Mouse (Mus musculus): ENCODE measurements around the gene Glo1. TPM values are rescaled to one million over a fixed set of nuclear protein-coding genes. Genes with fewer than 3 reads are reported as not detected.

Glo1 gene
- total RNA-seq, 2 experiments from 2014 or later: 151 TPM

DNA sequence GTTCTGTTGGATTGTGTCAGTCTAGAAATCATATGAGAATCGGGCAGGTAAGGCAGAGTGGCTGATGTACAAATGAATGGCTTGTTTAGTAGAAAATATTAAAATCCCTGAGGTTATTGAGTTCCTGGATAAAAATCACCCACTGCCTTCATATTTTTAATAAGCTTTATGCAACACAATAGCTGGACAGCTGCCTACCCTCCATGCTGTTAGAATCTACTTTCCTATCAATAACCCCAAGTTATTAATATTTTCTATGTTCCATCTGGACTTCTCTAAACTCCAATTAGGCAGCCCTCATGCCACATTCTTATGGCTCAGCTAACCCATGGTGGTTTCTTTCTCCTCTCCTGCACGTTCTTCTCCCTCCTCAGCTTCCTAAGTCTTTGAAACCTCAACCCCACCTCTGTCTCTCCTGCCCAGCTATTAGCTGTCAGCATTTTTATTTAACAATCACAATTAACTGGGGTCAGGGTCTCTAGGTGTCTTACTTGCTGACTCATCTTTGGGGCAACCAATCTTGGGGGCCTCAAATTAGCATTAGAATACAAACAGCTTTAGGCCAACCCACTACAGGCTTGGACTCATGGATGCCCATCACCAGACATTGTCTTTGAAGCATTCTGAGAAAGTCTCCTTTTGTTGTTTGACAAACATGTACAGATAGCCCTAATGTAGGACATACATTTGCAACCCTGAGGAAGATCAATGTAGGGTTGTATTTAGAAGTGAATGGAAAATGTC, 43.2 kb downstream of the Glo1 start:
- intact Hi-C loops (cut with DNase I): no loop called here
- DNase-seq: no peak

DNA sequence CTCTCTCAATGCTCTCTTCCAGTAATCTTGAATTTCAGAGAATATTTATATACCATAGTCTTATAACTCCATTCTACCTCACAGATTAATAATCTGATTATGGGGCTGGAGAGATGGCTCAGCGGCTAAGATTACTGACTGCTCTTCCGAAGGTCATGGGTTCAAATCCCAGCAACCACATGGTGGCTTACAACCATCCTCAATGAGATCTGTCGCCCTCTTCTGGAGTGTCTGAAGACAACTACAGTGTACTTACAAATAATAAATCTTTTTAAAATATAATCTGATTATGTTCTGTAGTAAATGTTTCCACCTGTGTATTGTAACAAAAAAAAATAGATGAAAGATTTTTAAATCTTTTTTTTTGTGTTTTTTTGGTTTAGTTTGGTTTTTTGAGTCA, 44.4 kb downstream of the Glo1 start:
- intact Hi-C loops (cut with DNase I): no loop called here
- DNase-seq: no peak

DNA sequence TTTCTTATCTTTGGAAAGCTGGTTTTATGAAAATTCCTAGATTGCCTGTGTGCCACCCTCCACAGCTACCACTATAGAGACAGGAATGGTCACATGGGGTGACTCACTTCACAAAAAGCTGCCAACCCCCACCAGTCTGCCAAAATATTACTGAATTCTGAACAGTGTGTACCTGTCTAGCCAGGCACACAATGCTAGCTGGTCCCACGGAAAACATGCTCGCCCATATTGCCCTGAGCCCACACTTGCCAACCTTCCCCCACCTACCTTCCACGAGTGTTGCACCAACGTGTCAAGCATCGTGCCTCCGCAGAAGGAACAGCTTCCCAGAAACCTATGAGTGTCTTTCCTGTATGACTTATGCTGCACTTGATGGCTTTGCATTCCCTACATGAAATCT, 45.5 kb downstream of the Glo1 start:
- no peak for DNase-seq
- intact Hi-C loops (cut with DNase I): no loop called here

DNA sequence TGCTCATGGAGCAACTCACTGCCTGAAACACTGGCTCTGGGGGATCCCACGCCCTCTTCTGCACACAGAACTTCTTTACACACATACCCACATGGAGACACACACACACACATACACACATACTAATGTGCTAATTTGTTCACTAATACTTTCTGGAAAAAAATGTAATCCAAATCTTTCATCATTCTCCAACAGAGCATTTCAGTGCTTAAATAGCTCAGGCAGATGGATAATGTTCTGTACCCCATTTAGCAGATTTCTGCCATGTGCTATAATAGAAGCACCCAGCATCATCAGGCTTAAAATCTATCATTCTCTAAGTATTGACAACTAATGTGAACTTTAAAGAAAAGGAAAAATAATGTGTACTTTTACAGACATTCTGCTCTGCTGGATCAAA, 45.9 kb downstream of the Glo1 start:
- DNase-seq: no peak
- intact Hi-C loops (cut with DNase I): no loop called here

DNA sequence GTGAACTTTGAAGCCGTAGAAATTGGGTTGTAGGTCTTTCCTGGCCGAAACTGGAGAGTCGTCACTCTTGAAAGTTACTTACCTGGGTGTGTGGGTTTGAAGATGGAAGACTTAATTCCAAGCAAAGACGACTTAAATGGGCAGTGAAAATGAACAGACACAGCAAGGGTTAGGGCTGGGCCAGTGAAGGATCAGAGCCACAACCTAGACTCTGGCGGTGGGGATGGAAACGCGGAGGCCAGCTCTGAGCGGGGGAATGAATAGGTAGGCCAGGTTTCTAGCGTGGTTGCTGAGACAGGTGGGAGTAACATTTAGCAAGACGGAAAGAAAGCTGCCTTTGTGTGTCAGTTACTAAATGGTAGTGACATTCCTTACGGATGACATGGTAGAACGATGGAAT, 49.7 kb downstream of the Glo1 start:
- intact Hi-C loops (cut with DNase I): no loop called here
- DNase-seq: no peak

DNA sequence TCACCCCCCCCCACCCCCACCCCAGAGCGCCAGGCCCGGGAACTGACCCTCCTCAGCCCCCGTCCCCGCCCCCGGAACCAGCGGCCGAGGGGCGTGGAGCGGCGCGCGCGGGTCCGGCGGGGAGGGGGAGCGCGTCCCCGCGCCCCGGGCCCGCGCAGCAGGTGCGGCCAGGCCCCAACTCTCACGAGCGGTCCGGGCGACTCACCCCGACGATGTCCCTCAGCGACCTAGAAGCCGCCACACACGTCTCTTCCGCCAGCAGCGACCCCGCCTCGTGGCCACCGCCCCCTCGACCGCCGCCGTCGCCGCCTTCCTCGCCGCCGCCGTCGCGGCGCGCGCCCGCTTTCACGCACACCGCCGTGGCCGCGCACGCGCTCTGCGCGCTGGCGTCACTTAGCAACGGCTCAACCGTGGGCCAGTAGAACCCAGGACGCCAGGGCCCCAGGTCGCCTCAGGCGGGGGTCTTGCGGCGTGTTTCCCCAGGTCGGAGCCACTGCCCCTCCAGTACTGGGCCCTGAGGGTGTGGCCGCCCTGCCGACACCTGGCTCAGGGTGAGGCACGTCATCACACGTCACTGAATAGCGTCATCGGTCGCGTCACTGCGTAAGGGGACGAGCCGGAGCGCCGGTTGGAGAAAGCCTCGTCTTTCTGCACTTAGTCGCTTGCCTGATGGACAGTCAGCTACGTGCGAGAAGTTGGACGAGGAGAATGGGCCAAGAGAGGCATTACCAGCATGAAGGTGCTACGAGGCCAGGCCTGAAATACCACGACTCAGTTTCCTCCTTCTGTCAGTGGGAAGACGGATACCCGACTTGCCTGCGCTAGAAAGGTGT, 50.5 kb downstream of the Glo1 start, which contains the start of gene Btbd9:
Gene Btbd9 (minus strand): TSS at position 548 of the 833 bp plus-strand sequence.
- intact Hi-C loops (cut with DNase I): no loop called here

DNA sequence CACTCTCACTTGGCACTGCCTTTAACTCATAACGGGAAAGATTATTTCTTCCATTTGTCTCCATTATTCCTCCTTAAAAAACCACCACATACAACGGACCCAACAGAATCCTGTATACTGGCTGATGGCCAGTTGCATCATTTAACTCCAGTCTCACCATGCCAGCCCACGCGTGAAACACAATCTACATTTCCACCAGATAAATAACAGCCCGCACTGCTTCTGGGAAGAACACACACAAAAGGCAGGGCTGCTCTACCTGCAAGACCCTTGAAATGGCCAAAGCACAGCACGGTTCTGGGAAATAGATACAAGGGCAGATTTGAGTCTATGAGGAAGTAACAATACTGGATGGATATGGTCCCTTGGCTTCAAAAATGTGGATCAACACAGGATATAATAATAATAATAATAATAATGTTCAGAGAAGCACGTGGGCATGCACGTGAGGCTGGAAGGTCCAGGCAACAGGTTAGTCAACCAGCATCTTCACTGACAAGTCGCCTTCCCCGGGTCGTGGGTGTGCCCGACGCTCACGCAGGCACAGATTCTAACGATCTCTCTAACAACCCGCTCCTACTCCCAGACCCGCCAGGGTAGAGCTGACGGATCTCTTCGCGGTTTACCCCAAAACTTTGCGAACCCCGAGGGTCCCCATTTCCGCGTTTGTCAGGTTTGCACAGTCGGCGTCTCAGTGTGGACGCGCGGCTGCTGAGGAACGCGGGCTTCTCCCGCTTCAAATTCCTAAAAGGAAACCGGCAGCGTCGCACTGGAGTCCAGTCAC, 51.4 kb downstream of the Glo1 start:
- intact Hi-C loops (cut with DNase I): no loop called here

More for the DNA sequence above, 50.5 kb downstream of the Glo1 start, which contains the start of gene Btbd9:
- DNase-seq: peak; percentile 87 to 97

DNA sequence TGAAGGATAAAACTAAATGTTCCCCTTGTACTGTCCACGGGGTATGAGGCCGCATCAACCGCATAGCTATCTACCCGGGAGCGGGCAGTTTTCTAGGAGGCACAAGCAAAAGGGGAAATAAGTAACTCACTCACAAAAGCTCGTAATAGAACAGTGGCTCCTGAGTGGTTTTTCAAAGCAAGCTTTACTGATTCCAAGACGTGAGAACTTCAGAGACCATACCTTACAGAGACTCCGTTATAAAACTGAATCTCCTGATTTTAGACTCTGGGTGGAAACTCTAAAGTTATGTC, 51.9 kb downstream of the Glo1 start:
- intact Hi-C loops (cut with DNase I): no loop called here
- no peak for DNase-seq

More for the DNA sequence above, 51.4 kb downstream of the Glo1 start:
- DNase-seq: peak in 1 of 2 experiments; percentile 51

DNA sequence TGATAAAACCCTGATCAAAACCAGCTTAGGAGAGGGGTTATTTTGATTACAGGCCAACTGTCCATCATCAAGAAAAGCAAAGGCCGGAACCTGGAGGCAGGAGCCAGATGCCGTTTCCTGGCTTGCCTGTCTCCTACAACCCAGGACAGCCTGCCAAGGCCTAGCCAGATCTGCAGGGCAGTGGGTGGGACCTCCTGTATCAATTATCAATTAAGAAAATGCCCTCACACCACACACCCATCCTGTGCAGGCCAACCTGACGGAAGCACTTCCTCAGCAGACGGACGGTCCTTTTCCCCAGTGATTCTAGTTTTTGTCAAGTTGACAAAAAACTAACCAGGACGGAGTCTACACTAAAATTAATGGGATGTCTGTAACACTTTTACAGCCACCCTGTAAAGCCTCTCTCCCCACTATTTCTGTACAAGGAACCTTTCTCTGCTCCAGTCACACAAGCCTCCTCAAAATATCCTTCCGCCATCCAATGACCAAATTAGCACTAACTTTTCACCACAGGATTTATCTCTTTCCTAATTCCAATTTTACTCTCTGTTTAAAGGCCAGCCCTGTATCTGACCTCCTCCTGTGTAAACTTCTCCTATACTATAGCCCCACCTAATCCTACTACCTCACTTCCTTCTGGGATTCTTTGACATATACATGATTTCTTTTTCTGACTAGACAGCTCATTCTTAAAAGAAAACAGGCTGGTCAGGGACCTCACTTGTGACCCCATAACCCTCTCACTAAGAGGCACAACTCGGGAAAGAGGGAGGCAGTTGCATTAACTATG, 52.5 kb downstream of the Glo1 start:
- intact Hi-C loops (cut with DNase I): no loop called here
- no peak for DNase-seq

DNA sequence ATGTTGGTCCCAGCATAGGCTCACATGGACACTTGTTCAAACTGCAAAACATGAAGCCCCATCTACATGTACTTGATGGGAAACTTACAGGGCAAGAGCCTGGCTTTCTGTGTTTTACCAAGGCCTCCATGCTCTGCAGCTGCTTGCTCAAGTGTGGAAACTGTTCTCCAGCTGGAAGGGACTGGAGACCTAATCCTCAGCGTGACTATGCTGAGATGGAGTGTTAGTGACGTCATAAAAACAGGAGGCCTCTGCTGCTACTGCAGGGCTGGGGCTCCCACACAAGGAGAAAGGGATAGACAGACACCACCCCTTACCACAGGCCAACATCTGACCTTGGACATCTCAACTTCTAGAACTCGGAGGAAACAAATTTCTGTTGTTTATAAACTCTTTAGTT, 55.7 kb downstream of the Glo1 start:
- intact Hi-C loops (cut with DNase I): no loop called here
- DNase-seq: no peak

DNA sequence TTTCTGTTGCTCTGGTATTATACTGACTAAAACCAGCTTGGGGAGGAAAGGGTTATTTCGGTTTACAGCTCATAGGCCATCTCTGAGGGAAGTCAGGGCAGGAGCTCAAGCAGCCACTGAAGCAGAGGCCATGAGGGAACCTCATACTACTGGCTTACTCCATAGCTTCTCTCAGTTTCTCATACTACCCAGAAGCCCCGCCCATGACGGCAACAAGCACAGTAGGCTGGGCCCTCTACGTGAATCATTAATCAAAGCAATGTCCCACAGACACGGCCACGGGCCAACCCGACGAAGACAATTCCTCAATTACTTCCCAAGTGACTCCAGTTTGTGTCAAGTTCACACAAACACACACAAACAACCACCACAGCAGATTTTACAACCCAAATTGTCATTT, 56.5 kb downstream of the Glo1 start:
- intact Hi-C loops (cut with DNase I): no loop called here

DNA sequence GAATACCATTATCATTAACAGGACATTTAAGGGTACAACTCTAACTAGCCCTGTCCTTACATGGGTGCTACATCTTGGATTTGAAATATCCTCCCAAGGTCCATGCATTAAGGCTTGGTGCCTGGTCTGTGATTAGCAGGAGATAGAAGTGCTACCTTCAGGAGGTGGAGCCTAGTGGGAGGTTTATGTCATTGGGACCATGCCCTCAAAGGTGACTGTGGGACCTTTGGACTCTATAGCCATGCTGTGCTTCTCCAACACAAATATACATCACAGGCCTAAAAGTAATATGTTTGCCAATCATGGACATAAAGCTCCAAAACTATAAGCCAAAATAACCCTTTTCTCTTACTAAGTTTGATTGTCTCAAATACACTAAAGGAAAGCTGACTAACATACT, 58.2 kb downstream of the Glo1 start:
- DNase-seq: no peak
- intact Hi-C loops (cut with DNase I): no loop called here

More for the DNA sequence above, 56.5 kb downstream of the Glo1 start:
- no peak for DNase-seq

DNA sequence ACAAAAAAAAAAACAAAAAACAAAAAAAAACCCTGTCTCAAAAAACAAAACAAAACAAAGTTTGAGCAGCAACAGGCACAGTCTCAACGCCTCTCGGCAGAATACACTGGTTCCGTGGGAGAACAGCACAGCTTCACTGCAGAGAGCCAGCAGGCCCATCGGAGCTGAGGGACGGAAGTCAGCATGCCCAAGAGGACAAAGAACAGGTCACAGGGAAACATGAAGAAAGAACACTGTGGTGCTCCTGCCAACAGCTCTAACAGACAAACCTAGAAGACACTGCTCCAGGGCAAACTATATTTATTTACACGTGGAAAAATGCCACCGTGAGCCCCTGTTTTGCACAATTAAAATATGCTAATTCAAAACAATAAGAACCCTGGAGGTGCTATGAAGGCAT, 61.7 kb downstream of the Glo1 start:
- no peak for DNase-seq
- intact Hi-C loops (cut with DNase I): no loop called here

DNA sequence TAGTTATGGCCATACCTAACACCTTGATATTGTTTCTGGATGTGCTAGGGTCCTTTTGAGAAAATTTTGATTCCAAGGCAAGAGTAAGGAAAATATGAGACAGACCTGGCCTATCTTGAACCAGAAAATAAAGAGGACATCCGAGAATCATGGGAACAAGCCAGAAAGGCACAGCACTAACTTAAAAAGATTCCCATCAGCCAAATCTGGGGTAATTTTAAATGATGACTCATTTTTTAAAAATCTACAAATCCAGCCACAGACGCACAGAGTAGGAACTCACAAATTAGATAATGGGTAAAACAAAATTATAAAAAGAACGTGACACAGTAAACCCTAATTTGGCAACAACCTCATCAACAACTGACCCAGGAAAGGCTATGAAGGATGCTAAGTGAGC, 62.3 kb downstream of the Glo1 start:
- intact Hi-C loops (cut with DNase I): no loop called here
- no peak for DNase-seq

DNA sequence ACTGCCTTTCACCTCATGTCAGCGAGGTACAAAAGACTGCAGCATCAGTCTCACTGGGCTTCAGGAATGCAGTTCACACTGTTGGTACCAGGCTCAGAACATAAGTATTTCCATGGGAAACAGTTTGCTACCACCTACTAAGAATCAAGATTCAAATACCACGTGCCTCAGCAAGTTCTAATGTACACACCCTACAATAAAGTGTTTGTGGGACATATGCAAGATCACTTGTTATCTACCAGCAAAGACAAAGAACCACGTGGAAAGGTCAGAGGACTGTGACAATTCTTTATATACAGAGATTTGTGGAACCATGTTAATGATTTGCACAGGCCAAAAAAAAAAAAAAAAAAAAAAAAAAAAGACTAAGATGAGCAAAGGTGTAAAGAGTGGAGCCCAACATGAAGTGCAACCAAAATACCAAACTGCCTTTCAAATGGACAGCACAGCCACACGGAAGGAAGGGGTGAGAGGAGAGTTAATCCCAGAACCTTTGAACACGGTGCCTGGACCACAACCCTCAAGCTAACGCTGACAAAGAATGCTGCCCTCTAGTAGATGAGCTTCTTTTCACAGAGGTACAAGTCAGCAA, 63.1 kb downstream of the Glo1 start:
- DNase-seq: no peak
- intact Hi-C loops (cut with DNase I): no loop called here

DNA sequence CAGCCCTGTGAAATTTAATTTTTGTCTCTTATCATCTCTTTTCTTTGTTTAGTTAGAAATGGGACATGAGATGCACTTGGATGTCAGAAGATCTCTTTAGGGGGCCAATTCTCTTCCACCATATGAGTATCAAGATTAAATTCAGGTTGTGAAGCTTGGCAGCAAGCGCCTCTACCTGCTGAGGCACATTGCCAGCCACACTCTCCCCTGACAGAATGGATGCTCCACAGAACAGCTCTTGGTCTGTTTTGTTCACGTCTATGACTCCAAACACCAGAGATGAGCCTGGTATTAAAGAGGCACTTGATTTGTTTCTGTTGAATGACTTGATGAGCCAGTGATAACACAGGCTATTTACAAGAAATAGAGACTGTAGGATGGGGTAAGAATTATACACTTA, 63.9 kb downstream of the Glo1 start:
- intact Hi-C loops (cut with DNase I): no loop called here
- no peak for DNase-seq

DNA sequence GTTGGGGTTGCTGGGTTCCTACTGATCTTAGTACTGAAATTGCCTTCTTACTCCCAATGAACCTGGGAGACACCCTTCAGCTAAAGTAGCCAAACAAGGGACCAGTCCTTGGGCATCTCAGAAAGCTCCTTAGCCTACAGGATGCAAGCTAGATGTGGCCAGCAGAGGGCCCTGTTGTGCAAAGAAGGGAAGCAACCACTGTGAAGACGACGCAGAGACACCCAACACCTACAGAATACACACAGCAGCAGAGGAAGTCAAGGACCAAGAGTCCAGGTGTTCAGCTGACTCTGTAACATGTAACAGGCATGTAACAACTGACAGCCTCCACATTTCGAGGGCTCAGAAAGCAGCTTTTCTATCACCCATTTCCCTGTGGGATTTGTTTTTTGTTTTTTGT, 67.1 kb downstream of the Glo1 start:
- intact Hi-C loops (cut with DNase I): loop anchor here (1.0 kb wide), 1 partner anchor 32 kb away; no protein-coding TSS in a partner anchor
- DNase-seq: peak; percentile 44 to 56

DNA sequence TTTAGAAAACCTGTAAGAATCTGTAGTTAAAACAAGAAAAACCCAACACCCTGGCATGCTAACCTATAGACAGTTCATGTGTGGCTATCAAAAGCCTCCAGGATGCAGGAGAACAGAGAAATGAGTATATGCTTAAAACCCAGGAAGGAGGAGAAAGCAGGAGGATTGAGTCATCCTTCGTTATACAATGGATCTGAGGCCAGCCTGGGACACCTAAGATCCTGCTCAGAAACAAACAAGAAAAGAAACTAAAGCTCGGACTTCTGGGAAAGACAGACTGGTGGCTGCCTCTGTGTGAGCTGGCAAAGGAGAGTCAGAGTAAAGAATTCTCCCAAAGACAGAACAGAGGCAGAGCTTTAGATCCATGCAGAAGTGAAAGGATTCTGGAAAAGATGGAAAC, 68.0 kb downstream of the Glo1 start:
- intact Hi-C loops (cut with DNase I): loop anchor here (1.0 kb wide), 1 partner anchor 33 kb away; no protein-coding TSS in a partner anchor
- DNase-seq: no peak

DNA sequence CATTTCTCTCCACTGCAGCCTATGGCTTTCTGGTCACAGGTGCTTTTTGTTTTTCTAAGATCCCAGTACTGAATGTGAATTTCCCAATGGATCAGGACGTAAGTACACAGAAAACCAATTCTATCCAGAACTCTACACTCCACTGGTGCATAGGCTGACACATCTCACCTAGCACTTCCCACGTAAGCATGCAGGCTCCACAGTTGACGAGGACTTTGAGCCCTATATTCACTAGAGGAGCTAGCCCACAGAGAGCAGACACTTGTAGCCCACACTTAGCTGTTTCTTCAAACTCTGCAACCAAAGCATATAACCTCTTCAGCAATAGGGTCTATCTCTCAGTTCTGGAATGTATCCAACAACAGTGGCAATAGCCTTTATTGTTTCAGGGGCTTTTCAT, 70.2 kb downstream of the Glo1 start:
- no peak for DNase-seq
- intact Hi-C loops (cut with DNase I): no loop called here
